Mouse (Mus musculus): Measurements from ENCODE around the gene Ypel1. TPM values are rescaled to one million over a fixed set of nuclear protein-coding genes. Genes with fewer than 3 reads are reported as not detected.

Gene Ypel1
- 118 and 124 TPM in 2 replicates for polyA plus RNA-seq (2014; fragmentation: Nextera tagmentation; extraction: Ambion mirVana)

GRCm38 (mm10) chr16:17069511-17070443, at the start of gene Ypel1:
Gene Ypel1, plus strand, starts transcription at chr16:17069696.
- Histone ChIP-seq H3K9ac (peak within 1 kb of the TSS; percentile 85), H3K36me3 (replicated peaks; ENCODE audit: control insufficient read depth, insufficient read depth) (peaks cover 8% of the 10 kb centered on the region), H3K4me3 (replicated peaks; ENCODE audit: low read length) (peak within 1 kb of the TSS; percentile 91), H3K27me3 (ENCODE audit: control insufficient read depth, insufficient read depth, low read length) (no peaks in the 10 kb centered on the region), H3K27ac (peak within 1 kb of the TSS; percentile 93), H3K4me2 (replicated peaks) (peak within 1 kb of the TSS; percentile 83), H3K4me1 (replicated peaks; ENCODE audit: control insufficient read depth, insufficient read depth, low read length) (peaks cover 9% of the 10 kb centered on the region; the same call in 1 of the 2 replicates), H3K9me3 (ENCODE audit: control insufficient read depth, low read length) (no peaks in the 10 kb centered on the region)
- peak; percentile 96 for ATAC-seq (ENCODE audit: low FRiP score)
- WGBS, result under 1% methylated on average over 65 of the region's 76 CpGs
- DNase-seq (ENCODE audit: low spot score), result peak; percentile 83

GRCm38 (mm10) chr16:17024469-17025148, 44.9 kb upstream of the Ypel1 start:
- H3K4me3 ChIP-seq (replicated peaks; ENCODE audit: low read length), result no peak overlapping the region
- no peaks in the 10 kb centered on the region for H3K9me3 ChIP-seq (ENCODE audit: control insufficient read depth, low read length)
- H3K27ac ChIP-seq, result no peak overlapping the region
- WGBS, result 85% methylated on average over 3 of the region's 3 CpGs
- DNase-seq (ENCODE audit: low spot score) (no peak), ATAC-seq (ENCODE audit: low FRiP score) (no peak)
- H3K36me3 ChIP-seq (replicated peaks; ENCODE audit: control insufficient read depth, insufficient read depth), result peaks cover 66% of the 10 kb centered on the region
- no peak overlapping the region for H3K4me2 ChIP-seq (replicated peaks)
- no peak overlapping the region for H3K9ac ChIP-seq
- no peaks in the 10 kb centered on the region for H3K27me3 ChIP-seq (ENCODE audit: control insufficient read depth, insufficient read depth, low read length)
- H3K4me1 ChIP-seq (replicated peaks; ENCODE audit: control insufficient read depth, insufficient read depth, low read length), result no peaks in the 10 kb centered on the region

- ATAC-seq (ENCODE audit: low FRiP score), result no peak
- DNase-seq (ENCODE audit: low spot score), result no peak
- no peaks in the 10 kb centered on the region for H3K9me3 ChIP-seq (ENCODE audit: control insufficient read depth, low read length)
- H3K4me2 ChIP-seq (replicated peaks), result no peak overlapping the region
- H3K9ac ChIP-seq, result no peak overlapping the region
- 57% methylated on average over 4 of the region's 4 CpGs for WGBS
- H3K4me1 ChIP-seq (replicated peaks; ENCODE audit: control insufficient read depth, insufficient read depth, low read length), result no peaks in the 10 kb centered on the region
- no peak overlapping the region for H3K27ac ChIP-seq
- H3K36me3 ChIP-seq (replicated peaks; ENCODE audit: control insufficient read depth, insufficient read depth), result peaks cover 69% of the 10 kb centered on the region
- H3K27me3 ChIP-seq (ENCODE audit: control insufficient read depth, insufficient read depth, low read length), result no peaks in the 10 kb centered on the region
- H3K4me3 ChIP-seq (replicated peaks; ENCODE audit: low read length), result no peak overlapping the region
These were observed 39.4 kb upstream of the Ypel1 start for GRCm38 (mm10) chr16:17029971-17030695.

GRCm38 (mm10) chr16:17033754-17034153, 35.7 kb upstream of the Ypel1 start:
- H3K4me2 ChIP-seq (replicated peaks), result no peak overlapping the region
- H3K27me3 ChIP-seq (ENCODE audit: control insufficient read depth, insufficient read depth, low read length), result no peaks in the 10 kb centered on the region
- 97% methylated on average over 2 of the region's 2 CpGs for WGBS
- no peak overlapping the region for H3K9ac ChIP-seq
- peaks cover 75% of the 10 kb centered on the region for H3K36me3 ChIP-seq (replicated peaks; ENCODE audit: control insufficient read depth, insufficient read depth)
- no peak overlapping the region for H3K27ac ChIP-seq
- no peak overlapping the region for H3K4me3 ChIP-seq (replicated peaks; ENCODE audit: low read length)
- H3K4me1 ChIP-seq (replicated peaks; ENCODE audit: control insufficient read depth, insufficient read depth, low read length), result no peaks in the 10 kb centered on the region
- ATAC-seq (ENCODE audit: low FRiP score), result no peak
- DNase-seq (ENCODE audit: low spot score), result no peak
- no peaks in the 10 kb centered on the region for H3K9me3 ChIP-seq (ENCODE audit: control insufficient read depth, low read length)

GRCm38 (mm10) chr16:17040716-17041115, 28.8 kb upstream of the Ypel1 start:
- WGBS, result 95% methylated on average over 3 of the region's 3 CpGs
- DNase-seq (ENCODE audit: low spot score) (no peak), ATAC-seq (ENCODE audit: low FRiP score) (no peak)
- no peaks in the 10 kb centered on the region for H3K9me3 ChIP-seq (ENCODE audit: control insufficient read depth, low read length)
- H3K36me3 ChIP-seq (replicated peaks; ENCODE audit: control insufficient read depth, insufficient read depth), result peaks cover 96% of the 10 kb centered on the region
- H3K27me3 ChIP-seq (ENCODE audit: control insufficient read depth, insufficient read depth, low read length), result no peaks in the 10 kb centered on the region
- H3K4me3 ChIP-seq (replicated peaks; ENCODE audit: low read length), result no peak overlapping the region
- H3K4me2 ChIP-seq (replicated peaks), result no peak overlapping the region
- no peak overlapping the region for H3K27ac ChIP-seq
- no peaks in the 10 kb centered on the region for H3K4me1 ChIP-seq (replicated peaks; ENCODE audit: control insufficient read depth, insufficient read depth, low read length)
- no peak overlapping the region for H3K9ac ChIP-seq

- DNase-seq (ENCODE audit: low spot score) (no peak), ATAC-seq (ENCODE audit: low FRiP score) (no peak)
- H3K4me2 ChIP-seq (replicated peaks), result no peak overlapping the region
- no peak overlapping the region for H3K4me3 ChIP-seq (replicated peaks; ENCODE audit: low read length)
- no peaks in the 10 kb centered on the region for H3K9me3 ChIP-seq (ENCODE audit: control insufficient read depth, low read length)
- no peak overlapping the region for H3K27ac ChIP-seq
- no peak overlapping the region for H3K9ac ChIP-seq
- peaks cover 96% of the 10 kb centered on the region for H3K36me3 ChIP-seq (replicated peaks; ENCODE audit: control insufficient read depth, insufficient read depth)
- WGBS, result 90% methylated on average over 1 of the region's 1 CpGs
- H3K4me1 ChIP-seq (replicated peaks; ENCODE audit: control insufficient read depth, insufficient read depth, low read length), result no peaks in the 10 kb centered on the region
- no peaks in the 10 kb centered on the region for H3K27me3 ChIP-seq (ENCODE audit: control insufficient read depth, insufficient read depth, low read length)
These were observed 28.1 kb upstream of the Ypel1 start for GRCm38 (mm10) chr16:17041417-17041816.

- DNase-seq (ENCODE audit: low spot score) (no peak), ATAC-seq (ENCODE audit: low FRiP score) (no peak)
- H3K9ac ChIP-seq, result no peak overlapping the region
- H3K27ac ChIP-seq, result no peak overlapping the region
- no peaks in the 10 kb centered on the region for H3K9me3 ChIP-seq (ENCODE audit: control insufficient read depth, low read length)
- no peak overlapping the region for H3K4me2 ChIP-seq (replicated peaks)
- 85% methylated on average over 3 of the region's 3 CpGs for WGBS
- no peaks in the 10 kb centered on the region for H3K4me1 ChIP-seq (replicated peaks; ENCODE audit: control insufficient read depth, insufficient read depth, low read length)
- H3K4me3 ChIP-seq (replicated peaks; ENCODE audit: low read length), result no peak overlapping the region
- H3K27me3 ChIP-seq (ENCODE audit: control insufficient read depth, insufficient read depth, low read length), result no peaks in the 10 kb centered on the region
- H3K36me3 ChIP-seq (replicated peaks; ENCODE audit: control insufficient read depth, insufficient read depth), result peaks cover 86% of the 10 kb centered on the region
These were observed 25.2 kb upstream of the Ypel1 start for GRCm38 (mm10) chr16:17044320-17044719.

- Histone ChIP-seq H3K9me3 (ENCODE audit: control insufficient read depth, low read length) (no peaks in the 10 kb centered on the region), H3K9ac (no peak overlapping the region), H3K36me3 (replicated peaks; ENCODE audit: control insufficient read depth, insufficient read depth) (peaks cover 76% of the 10 kb centered on the region), H3K27ac (no peak overlapping the region), H3K27me3 (ENCODE audit: control insufficient read depth, insufficient read depth, low read length) (no peaks in the 10 kb centered on the region), H3K4me2 (replicated peaks) (no peak overlapping the region), H3K4me3 (replicated peaks; ENCODE audit: low read length) (no peak overlapping the region), H3K4me1 (replicated peaks; ENCODE audit: control insufficient read depth, insufficient read depth, low read length) (no peaks in the 10 kb centered on the region)
- 20% methylated on average over 3 of the region's 3 CpGs for WGBS
- DNase-seq (ENCODE audit: low spot score) (no peak), ATAC-seq (ENCODE audit: low FRiP score) (no peak)
These were observed 24.2 kb upstream of the Ypel1 start for GRCm38 (mm10) chr16:17045287-17045686.

- Histone ChIP-seq H3K4me1 (replicated peaks; ENCODE audit: control insufficient read depth, insufficient read depth, low read length) (no peaks in the 10 kb centered on the region), H3K4me3 (replicated peaks; ENCODE audit: low read length) (no peak overlapping the region), H3K9ac (no peak overlapping the region), H3K27me3 (ENCODE audit: control insufficient read depth, insufficient read depth, low read length) (no peaks in the 10 kb centered on the region), H3K27ac (no peak overlapping the region), H3K9me3 (ENCODE audit: control insufficient read depth, low read length) (no peaks in the 10 kb centered on the region), H3K36me3 (replicated peaks; ENCODE audit: control insufficient read depth, insufficient read depth) (peaks cover 33% of the 10 kb centered on the region), H3K4me2 (replicated peaks) (no peak overlapping the region)
- 100% methylated on average over 1 of the region's 1 CpGs for WGBS
- ATAC-seq (ENCODE audit: low FRiP score) (no peak), DNase-seq (ENCODE audit: low spot score) (no peak)
These were observed 19.6 kb upstream of the Ypel1 start for GRCm38 (mm10) chr16:17049886-17050285.

All from hindbrain, embryonic 14.5 days (tissue).